Mouse (Mus musculus) retina, postnatal 7 days (tissue): ENCODE measurements around the gene Zfp110.

Experiments
- DNase-seq: peaks from one replicate; pipeline ENCODE4 v3.0.0-alpha.2; 2012; ENCODE audit warnings: low read depth, low spot score

Gene Zfp110

DNA sequence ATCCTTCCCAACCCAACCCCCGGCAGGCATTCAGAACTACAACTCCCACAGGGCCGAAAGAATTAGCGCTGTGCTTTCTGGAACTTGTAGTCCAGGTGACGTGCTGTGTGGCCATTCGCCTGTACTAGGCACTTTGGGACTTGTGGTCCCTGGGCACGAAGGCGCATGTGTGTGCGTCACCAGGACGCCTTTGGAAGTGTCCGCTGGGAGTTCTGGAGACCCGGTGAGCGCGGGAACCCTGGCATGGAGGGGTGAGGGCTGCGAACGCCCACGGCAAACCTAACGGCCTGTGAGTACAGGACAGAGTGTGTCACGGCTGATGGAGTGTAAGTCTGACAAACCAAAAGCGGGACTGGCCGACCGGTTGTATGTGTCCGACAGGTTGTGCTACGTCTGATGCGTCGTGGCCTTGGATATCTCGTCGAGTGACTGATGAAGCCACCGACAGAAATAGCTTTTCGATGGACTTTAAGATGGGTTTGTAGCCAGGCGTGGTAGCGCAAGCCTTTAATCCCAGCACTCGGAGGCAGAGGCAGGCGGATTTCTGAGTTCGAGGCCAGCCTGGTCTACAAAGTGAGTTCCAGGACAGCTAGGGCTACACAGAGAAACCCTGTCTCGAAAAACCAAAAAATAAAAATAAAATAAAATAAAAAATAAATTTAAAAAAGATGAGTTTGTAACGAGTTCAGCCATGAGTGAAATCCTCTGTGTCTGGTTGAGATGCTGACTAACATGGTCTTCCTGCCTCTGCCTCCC lies 63.3 kb downstream of the Zfp110 start, which contains the start of gene Zscan22:
Gene Zscan22, plus strand, starts transcription at position 161 of the 756 bp plus-strand sequence.
- peak; percentile 89 for DNase-seq
